Mouse (Mus musculus) right cerebral cortex, postnatal 4 days (tissue): Measurements from ENCODE around the gene Hnf1a.

Experiments used
- DNase-seq: peaks from one replicate; pipeline ENCODE4 v3.0.0-alpha.2; 2022

The Hnf1a gene

DNA sequence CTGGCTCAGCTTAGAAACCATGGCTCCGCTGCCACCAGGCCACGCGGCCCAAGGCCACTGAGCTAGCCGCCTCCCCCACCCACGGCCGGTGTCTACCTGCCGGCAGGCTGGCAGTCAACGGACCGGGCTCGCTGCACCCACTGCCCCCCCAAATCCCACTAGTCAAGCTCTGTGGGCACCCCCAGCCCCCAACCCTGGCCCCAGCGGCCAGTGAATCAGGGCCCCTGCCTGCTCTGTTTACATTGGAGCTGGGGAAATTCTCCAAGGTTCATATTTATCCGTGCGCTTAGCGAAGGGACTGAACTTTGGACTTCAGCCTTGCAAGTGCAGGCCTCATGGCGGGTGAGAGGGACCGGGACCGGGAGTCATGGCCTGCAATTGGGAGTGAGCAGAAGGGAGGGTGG is at the start of gene Hnf1a:
Gene Hnf1a, minus strand, starts transcription at position 271 of the 404 bp plus-strand sequence.
- DNase-seq, result no peak

DNA sequence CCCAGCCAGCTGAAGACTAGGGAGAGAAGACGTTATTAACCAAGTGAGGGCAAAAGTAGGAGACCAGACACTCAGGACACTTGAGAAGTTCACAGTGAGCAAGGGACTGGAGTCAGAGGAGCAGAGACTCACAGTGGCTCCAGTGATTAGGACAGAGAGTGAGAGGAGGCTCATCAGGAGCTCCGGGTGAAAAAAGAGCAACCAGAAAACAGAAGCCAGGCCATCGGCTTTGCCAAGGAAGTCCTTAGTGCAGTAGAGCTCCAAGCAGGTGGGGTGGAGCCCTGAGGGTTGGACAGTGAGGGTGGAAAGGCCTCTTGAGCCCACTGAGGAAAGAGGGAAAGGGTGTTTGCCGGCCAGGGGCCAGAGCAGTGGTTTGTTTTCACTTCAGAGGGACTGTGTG is 47.9 kb upstream of the Hnf1a start:
- DNase-seq, result no peak

DNA sequence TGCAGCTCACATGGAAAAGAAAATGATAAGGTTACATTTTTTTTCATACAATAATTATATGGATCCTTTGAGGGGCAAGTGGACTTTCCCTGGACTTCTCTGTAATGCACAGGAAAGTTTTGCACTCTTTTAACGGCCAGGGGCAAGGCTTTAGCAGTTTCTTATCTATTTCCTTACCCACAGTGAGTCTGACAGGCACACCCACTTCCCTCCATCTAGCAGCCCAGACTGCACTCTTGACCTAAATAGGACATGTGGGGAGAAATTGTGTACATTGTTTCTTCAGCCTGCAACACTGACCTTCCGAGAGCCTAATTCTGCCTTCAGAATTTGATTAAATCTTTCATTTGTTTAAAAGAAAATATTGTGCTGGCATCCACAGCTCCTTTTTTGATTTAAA is 47.4 kb upstream of the Hnf1a start:
- no peak for DNase-seq

DNA sequence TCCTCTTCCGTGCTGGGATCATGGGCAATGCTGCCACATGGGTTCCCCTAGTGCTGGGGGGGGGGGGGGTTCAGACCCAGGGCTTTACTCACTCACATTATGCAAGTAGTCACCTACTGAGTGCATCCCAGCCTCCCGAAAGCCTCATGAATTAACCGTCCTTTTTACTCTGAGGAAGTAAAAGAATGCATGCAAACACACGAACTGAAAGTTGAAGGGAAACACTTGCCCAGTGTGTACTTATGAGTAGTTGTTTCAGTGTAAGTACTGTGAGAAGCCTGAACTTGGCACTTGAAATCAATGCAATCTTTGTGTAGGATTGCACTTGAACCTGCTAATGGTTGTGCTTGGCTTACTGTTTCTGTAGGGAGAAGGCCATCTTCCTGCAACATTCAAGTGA is 44.2 kb upstream of the Hnf1a start:
- no peak for DNase-seq

DNA sequence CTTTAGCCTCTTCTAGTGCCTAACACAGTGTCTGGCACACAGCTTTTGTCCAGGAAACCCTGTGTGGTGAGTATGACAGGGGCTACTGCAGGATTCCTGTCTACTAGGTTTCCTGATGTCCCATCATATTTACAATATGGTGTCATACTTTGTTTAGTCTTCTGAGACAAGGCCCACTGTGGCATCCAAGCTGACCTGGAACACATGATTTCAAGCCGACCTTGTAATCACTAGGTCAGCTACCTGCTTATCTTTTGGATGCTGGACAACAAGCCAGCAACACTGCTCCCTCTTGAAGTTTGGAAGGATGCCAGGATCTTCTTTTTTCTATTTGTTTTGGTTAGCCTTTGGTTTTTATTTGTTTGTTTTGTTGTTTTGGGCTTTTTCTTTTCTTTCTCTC is 43.7 kb upstream of the Hnf1a start:
- DNase-seq, result no peak

DNA sequence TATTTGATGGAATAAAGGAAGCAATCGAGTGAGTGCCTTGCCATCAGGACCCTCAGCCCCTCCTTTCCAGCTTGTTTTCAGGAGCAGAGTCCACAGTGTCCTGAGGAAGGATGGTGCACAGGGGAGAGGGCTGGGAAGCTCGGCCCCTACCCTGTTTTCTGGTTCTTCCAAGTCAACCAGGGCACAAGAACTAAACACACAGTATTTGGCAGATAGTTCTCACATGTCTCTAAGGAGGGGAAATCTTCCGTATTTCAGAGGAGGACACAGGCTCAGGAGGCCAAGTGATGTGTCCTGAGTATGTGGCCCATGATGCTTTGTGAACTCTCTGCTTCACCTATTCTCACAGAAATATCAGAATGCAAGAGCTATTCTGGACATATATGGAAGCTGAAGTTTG is 42.5 kb upstream of the Hnf1a start:
- no peak for DNase-seq

DNA sequence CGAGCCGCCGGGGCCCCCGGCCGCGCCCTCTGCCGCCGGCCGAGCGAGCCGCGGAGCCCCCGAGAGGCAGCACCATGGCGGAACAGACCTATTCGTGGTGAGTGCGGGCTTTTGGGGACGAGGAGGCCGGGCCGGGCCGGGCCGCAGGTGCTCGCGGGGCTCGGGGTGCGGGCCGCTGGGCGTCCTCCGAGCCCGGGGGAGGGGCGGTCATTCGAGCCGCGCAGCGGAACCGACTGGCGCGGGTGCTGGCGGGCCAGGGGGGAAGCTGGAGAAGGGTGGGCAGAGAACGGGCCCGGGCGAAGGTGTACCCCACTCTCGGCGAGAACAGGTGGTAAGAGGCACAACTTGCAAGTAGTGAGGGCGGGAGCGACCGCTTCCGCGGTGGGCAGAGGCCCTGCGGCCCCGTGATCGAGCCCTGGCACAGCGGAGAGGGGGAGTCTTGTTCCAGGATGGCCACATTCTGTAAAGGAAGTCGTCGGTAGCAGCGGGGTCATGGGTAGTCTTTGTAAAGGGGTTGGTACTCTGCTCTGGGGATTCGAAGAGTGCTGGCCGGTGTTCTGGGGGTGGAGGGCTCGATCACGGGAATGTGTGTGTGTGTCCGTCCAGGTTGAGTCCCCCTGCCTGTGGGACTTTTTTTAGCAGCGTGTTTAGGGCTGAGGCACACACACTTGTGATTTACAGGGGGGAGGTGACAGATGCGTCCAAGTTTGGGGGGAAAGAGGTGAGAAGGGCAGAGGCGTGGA is 40.8 kb upstream of the Hnf1a start:
- peak; percentile 47 for DNase-seq

DNA sequence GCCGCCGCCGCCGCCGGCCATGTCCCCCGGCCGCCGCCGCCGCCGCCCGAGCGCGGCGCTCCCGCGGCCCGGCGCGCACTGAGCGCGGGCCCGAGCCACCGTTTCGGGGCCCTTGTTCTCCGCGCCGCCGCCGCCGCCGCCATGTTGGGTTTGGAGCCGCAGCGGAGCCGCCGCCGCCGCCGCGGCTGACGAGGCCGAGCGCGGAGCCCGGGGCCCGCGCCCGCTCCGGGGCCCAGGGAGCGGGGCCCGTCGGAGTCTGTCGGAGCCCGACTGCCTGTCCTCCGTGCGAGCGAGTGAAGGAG is 40.3 kb upstream of the Hnf1a start:
- no peak for DNase-seq

DNA sequence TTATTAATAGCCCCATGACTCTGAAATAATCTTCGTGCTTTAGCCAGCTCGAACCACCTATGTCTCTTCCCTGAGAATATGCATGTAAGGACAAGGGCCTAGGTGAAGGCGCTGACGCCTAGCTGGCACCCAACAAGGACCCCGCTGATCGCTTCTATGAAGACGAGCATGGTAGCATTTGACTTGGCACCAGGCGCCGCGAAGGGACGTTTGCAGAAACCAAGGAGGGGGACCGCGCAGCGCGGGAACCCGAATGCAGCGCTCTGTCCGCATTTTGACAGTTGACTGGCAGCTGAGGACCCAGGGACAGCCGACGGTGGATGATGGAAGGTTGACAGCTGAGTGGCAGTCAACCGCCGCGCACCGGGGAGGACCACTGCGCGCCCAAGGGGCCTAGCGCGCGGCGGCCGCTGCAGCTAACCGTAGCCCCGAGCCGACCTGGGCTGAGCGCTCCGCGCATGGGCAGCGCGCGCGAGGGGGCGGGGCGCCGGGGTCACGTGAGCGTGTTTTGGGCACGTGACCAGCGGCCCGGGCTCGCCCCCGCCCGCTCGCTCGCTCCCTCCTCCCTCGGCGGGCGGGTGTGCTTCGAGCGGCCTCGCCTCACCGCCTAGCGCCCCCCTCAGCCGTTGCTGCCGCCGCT is 39.8 kb upstream of the Hnf1a start, which contains the start of gene Sppl3:
Gene Sppl3, plus strand, starts transcription at position 561 of the 640 bp plus-strand sequence.
- peak; percentile 98 for DNase-seq

DNA sequence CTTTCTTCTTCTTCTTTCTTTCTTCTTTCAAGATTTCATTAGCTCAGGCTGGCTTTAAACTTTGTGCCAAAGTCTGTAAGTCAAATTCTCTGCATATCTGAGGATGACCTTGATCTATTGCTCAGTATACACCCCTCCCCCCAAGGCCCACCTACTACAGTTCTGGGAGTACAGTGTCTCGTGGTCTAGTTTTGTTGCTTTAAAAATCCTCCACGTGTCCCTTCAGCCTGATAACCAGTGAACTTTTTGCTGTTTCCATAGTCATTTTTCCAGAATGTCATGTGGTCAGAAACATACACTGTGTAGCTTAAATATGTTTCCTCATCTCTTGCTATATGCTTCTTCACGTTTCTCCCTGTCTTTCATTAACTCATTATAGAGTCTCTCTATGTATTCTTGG is 39.1 kb upstream of the Hnf1a start:
- DNase-seq, result no peak

DNA sequence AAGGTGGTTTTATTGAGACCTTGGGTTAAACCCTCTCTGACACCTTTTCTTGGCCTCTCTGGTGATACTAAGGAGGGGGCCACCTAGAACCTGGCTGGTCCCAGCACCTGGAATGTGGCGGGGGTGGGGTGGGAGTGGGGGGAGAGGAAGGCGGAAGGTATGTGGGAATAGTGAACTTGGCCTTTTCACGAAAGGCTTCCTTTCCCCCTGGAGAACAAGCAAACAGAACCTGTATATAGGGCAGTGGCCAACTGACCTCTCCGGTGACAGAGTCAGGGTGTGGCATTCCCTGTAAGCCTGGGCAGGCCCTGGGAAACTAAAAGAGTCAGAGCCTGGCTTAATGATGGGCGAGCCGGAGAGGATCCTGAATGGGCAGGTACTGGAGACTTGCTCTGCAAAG is 38.2 kb upstream of the Hnf1a start:
- no peak for DNase-seq

DNA sequence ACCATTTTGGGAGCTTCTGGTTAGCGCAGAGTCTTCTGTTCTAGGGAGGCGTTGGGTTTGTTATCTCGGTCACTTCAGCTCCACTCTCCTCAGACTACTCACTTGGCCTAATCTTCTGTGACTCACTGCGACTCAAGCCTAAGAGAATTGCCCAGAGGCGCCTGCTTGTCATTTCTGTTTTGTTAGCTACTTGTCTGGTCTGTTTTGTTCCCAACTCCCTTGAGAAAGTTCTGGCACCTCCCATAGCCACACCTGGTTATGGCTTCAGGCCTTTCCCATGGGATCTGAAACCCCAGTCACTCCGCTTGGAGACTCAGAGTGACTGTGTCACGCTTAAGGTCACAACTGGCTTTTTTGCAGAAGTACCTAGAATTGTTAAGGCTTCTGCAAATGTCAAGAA is 37.4 kb upstream of the Hnf1a start:
- no peak for DNase-seq

DNA sequence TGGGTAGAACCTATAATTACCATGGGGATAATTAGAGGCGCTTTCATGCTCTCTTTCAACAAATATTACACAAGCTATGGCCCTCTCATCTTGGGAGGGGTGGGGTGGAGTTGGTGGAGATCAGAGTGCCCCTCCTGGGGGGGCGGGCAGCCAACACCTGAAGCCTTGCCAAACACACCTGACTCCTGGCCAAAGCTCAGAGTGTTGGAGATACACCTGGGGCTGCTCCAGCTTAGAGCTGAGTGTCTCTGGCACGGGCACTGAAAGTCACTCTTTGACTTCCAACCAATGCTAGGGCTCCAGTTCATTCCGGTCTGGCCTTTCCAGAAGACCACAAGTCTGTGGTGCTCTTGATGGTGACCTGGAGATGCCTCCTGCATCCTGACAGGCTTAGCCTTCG is 36.9 kb upstream of the Hnf1a start:
- DNase-seq, result no peak

DNA sequence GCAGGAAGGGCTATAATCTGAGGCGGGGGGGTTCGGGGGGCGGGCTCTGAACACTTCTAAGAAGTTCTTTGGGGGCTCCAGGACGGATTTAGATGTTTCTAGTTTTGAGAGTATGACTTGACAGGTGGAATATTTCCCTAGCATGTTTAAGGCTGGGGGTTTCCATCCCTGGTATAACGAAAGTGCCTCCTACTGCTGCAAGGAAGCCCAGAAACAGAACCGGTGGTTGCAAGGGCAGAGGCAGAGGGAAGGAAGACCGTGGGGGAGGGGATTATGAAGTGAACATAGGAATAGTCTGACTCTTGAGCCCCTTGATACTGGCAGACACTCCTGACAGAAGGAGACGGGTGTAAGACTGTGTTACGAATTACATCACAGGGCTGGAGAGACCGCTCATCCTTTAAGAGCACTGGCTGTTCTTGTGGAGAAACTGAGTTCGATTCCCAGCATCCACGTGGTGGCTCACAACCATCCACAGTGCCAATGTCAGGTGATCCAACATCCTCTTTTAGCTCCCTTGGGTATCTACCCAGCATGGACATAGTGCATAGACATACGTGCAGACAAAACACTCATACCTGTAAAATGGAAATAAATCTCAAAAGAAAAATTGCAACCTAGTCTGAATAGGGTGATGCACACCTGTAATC is 32.5 kb upstream of the Hnf1a start:
- DNase-seq, result no peak

DNA sequence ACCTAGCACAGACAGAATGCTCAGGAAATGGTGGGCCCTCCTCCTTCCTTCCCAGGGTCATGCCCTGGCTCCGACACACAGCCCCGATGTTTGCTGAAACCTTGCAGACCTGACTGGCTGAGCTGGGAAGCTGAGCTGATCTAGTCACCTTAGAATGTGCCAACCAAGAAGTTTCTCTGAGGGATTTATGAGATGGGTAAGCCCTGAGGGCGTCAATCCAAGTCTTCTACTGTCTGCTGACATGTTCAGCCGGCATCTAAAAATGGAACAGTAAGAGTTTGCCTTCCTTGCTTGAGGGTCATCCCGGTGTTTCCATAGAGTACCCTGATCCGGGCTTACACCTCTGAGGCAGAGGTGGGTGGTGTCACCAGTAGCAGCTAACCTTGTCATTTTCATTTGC is 31.9 kb upstream of the Hnf1a start:
- DNase-seq, result no peak

DNA sequence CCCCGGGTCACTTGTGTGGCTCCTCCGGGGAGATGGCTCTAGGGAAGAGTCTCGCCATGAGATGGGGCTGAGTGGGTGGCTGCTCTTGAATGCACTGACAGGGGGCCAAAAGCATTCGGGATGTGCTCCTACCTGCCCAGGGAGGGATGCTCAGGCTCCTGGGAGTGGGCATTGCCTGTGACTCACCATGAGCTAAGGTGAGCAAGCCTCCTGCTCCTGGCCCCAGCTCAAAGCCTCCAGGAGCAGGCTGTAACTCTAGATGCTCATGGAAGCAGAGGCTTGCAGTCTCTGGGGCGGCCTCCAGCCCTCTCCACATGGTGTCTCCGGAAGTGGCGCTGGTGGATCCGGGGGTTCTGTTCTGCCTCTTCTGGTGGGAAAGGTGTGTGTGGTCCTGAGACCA is 30.6 kb upstream of the Hnf1a start:
- DNase-seq, result no peak

DNA sequence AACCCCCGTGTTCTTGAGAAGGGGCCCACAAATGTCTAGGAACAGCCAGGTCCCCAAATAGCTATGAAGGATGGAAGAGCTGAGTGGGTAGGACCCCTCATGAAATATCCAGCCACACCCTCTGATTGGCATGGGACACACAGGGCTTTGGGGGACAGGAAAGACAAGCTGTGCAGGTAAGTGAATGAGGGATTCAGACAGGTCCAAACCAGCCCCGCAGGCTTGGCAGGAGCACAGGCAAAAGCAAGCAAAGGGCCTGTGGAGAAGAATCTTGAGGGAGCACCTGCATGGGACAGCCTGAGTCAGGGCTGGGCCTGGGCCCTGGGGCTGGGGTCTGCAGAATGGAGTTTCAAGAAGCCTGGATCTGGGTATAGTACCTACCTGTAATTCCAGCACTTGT is 29.6 kb upstream of the Hnf1a start:
- no peak for DNase-seq

DNA sequence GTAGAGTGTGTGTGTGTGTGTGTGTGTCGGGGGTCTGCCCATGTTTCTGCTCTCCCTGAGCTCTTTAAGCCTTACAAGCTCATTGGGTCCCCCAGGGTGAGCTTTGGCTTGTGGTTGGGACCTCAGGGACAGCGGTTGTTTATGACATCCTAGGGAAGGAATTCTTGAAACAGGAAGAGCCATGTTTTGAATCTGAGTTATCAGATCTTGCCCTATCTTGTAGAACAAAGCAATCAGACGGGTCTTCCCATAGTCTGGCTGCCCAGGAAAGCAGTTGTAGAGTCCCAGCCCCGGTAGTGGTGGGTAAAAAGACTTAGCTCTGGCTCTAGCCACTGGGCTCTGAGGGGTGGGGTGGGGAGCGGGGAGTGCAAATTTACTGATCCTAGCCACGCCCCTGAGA is 26.4 kb upstream of the Hnf1a start:
- DNase-seq, result no peak

DNA sequence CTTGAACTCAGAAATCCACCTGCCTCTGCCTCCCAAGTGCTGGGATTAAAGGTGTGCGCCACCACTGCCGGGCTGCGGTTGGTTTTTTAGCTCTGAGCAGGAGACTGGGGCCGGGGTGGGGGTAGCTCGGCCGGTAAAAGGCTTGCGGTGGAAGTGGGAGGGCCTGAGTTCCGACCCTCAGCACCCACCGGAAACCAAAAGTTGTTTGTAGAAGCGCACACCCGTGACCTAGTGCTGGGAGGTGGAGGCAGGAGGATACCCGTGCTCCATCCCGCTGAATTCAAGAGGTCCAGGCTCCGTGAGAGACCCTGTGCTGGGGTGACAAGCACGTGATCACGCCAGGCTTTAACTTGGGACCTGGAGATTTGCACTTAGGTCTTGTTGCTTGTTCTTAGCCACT is 25.6 kb upstream of the Hnf1a start:
- DNase-seq, result no peak

DNA sequence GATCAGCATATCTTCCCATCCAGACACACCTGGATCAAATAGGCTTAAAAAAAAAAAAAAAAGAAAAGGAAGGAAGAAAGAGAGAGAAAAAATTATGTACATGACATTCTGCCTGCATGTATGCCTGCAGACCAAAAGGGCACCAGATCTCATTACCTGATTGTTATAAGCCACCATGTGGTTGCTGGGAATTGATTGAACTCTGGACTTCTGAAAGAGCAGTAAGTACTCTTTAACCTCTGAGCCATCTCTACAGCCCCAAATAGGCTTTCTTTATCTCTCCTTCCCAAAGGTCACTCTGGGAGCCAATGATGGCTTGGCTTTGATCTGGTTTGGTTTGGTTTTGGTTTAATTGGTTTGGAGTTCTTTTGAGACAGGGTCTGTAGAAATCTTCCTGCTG is 14.2 kb upstream of the Hnf1a start:
- DNase-seq, result no peak

DNA sequence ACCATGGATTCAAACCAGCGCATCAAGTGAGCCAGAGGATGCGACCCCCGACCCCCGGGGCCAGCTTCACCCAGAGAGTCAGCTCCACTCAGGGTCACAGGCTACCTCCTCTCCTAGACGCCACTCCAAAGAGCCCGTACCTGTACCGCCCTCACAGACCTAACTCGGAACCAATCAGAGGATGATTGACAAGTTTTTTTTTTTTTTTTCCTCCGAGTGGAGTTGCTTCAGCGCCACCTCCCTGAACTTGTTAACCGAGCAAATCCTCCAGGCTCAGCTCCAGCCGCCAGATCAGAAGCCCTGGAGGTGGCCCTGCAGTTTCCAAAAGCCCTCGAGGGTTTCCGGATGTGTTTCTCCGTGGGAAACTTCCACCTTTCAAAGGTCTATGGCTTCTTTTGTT is 11.1 kb upstream of the Hnf1a start:
- no peak for DNase-seq

DNA sequence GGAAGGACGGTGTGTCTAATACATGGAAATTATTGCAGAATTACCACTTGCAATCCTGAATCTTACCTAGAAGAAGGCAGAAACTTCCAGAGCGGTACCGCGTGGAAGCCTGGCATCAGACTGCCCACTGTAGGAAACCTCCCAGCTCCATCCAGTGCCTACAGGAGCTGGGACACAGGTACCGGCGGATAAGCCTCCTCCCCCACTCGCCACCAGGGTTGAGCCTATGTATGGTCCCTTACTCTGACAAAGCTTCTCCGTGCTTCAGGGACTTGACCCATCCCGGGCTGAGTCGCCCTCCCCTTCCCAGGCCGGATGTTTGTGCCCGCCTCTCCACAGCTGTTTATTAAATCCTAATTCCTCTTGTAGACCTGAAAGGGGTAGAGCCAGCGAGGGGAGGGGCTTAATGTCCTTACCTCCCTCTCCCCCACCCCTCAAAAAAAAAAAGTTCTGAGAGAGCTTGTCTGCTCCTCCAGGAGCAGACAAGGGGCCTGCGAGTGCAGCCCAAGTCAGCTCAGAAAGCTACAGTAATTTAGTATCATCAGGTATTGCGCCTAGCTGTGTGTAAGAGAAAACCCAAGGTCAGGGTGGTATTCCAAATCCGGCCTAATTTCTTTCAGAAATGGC is 9.3 kb upstream of the Hnf1a start:
- no peak for DNase-seq

DNA sequence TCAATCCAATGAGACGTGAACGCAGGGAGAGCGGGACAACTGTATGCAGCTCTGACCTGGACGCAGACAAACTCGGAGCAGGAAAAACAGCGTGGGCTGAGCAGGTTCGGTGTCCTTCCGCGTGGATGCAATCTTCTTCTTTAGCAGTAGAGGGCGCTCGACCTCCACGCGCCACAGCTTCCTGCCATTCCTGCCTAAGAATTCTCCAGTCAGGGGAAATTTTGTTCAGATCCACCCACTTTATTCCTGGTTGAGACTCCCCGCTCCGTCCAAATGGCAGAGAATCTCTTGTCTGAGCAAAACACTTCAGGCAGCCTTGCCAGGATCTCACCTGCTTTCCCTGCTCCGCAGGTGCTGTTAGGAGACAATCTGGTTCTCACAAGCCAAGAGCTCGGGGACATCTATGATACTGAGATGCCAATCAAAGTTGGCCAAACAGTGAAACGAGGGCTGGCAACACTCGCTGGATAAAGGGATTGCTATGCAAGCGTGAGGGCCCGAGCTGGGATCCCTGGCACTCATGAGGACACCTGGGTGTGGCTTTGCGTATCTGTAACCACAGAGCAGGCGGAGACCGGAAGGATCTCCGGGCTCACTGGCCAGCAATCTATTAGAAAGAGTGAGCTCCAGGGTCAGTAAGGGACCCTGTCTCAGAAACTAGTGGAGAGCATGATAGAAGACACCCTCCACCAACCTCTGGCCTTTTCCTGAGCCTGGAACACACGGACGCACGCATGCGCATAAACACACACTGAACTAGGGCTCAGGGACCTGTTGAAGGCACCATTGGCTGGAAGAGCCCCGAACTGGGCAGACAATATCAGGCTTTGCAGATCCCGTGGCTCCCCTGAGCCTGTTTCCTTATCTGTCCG is 8.6 kb upstream of the Hnf1a start:
- DNase-seq, result peak; percentile 56
